Mouse (Mus musculus): ENCODE results near the gene Ets2. TPM values are rescaled to one million over a fixed set of nuclear protein-coding genes. Genes with fewer than 3 reads are reported as not detected.

Ets2 gene
- polyA plus RNA-seq, 1 experiment from 2014 or later = 15.8 TPM

DNA sequence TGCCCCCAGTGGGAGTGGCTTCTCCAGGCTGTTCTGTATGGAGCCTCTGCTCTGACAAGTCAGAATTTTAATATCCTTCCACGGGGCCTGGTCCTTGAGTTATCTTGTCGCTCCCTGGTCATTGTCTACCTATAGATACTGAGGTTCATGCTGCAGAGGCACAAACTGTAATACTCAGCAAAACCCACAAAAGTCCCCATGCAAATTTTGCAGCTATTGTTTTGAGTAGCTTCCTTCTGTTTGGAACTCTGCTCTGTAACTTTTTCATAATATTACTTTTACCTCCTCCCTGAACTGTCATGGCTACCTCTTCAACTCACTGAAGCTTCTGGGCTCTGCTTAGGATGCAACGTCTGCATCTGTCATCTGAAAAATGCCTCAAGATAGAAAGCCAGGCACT, 43.8 kb downstream of the Ets2 start:
- WGBS (ENCODE audit: insufficient replicate concordance) = 51% methylated on average over 3 of the region's 3 CpGs
- no peak for ATAC-seq (ENCODE audit: low read depth)
- Histone ChIP-seq H3K27ac (ENCODE audit: low read length) (no peak overlapping the region), H3K36me3 (ENCODE audit: control insufficient read depth, insufficient read depth) (no peaks in the 10 kb centered on the region), H3K4me2 (ENCODE audit: low read depth, low read length) (no peak overlapping the region), H3K27me3 (ENCODE audit: control insufficient read depth, insufficient read depth, low read depth, low read length) (no peaks in the 10 kb centered on the region), H3K4me3 (ENCODE audit: low read depth, low read length) (no peak overlapping the region), H3K9ac (ENCODE audit: low read depth, low read length) (no peak overlapping the region), H3K4me1 (ENCODE audit: control insufficient read depth, low read depth, low read length) (peaks cover 6% of the 10 kb centered on the region; the same call in 1 of the 2 replicates), H3K9me3 (replicated peaks; ENCODE audit: control insufficient read depth, low read length) (no peaks in the 10 kb centered on the region)

GRCm38 (mm10) chr16:95746565-95746964, 44.7 kb downstream of the Ets2 start:
- ATAC-seq (ENCODE audit: low read depth) = no peak
- Histone ChIP-seq H3K9me3 (replicated peaks; ENCODE audit: control insufficient read depth, low read length) (no peaks in the 10 kb centered on the region), H3K4me3 (ENCODE audit: low read depth, low read length) (no peak overlapping the region), H3K4me2 (ENCODE audit: low read depth, low read length) (no peak overlapping the region), H3K4me1 (ENCODE audit: control insufficient read depth, low read depth, low read length) (peaks cover 6% of the 10 kb centered on the region; the same call in 1 of the 2 replicates), H3K9ac (ENCODE audit: low read depth, low read length) (no peak overlapping the region), H3K36me3 (ENCODE audit: control insufficient read depth, insufficient read depth) (no peaks in the 10 kb centered on the region), H3K27ac (ENCODE audit: low read length) (no peak overlapping the region), H3K27me3 (ENCODE audit: control insufficient read depth, insufficient read depth, low read depth, low read length) (no peaks in the 10 kb centered on the region)
- 54% methylated on average over 2 of the region's 2 CpGs for WGBS (ENCODE audit: insufficient replicate concordance)

- Histone ChIP-seq H3K27ac (ENCODE audit: low read length) (no peak overlapping the region), H3K27me3 (ENCODE audit: control insufficient read depth, insufficient read depth, low read depth, low read length) (no peaks in the 10 kb centered on the region), H3K4me2 (ENCODE audit: low read depth, low read length) (no peak overlapping the region), H3K4me1 (ENCODE audit: control insufficient read depth, low read depth, low read length) (peaks cover 6% of the 10 kb centered on the region; the same call in 1 of the 2 replicates), H3K36me3 (ENCODE audit: control insufficient read depth, insufficient read depth) (no peaks in the 10 kb centered on the region), H3K9me3 (replicated peaks; ENCODE audit: control insufficient read depth, low read length) (no peaks in the 10 kb centered on the region), H3K4me3 (ENCODE audit: low read depth, low read length) (no peak overlapping the region), H3K9ac (ENCODE audit: low read depth, low read length) (no peak overlapping the region)
- 52% methylated on average over 12 of the region's 12 CpGs for WGBS (ENCODE audit: insufficient replicate concordance)
- ATAC-seq (ENCODE audit: low read depth) = no peak
These were observed 47.6 kb downstream of the Ets2 start for GRCm38 (mm10) chr16:95749291-95750103.

DNA sequence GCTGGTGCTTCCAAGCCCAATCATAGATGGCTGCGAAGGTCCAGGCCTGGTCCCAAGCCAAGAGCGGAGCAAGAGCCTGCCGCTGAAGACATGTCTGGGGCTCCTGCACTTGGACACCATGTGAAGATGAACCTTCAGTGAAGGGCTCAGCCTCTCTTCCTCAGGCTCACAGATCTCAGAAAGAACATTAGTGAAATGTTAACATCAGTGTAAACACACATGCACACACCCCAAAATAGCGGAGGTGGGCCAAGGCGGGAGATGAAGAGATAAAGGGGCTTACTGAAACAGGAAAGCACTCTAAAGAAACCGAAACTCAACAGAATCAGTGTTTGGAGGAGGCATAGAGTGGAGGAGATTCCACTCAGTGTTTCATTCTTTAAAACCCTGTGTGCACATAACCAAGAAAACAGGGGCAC, 48.3 kb downstream of the Ets2 start:
- ATAC-seq (ENCODE audit: low read depth) = peak; percentile 41; the same call in 1 of the 2 replicates
- Histone ChIP-seq H3K9me3 (replicated peaks; ENCODE audit: control insufficient read depth, low read length) (no peaks in the 10 kb centered on the region), H3K9ac (ENCODE audit: low read depth, low read length) (no peak overlapping the region), H3K4me2 (ENCODE audit: low read depth, low read length) (no peak overlapping the region), H3K36me3 (ENCODE audit: control insufficient read depth, insufficient read depth) (no peaks in the 10 kb centered on the region), H3K4me1 (ENCODE audit: control insufficient read depth, low read depth, low read length) (peaks cover 6% of the 10 kb centered on the region; the same call in 1 of the 2 replicates), H3K27ac (ENCODE audit: low read length) (no peak overlapping the region), H3K4me3 (ENCODE audit: low read depth, low read length) (no peak overlapping the region), H3K27me3 (ENCODE audit: control insufficient read depth, insufficient read depth, low read depth, low read length) (no peaks in the 10 kb centered on the region)
- WGBS (ENCODE audit: insufficient replicate concordance) = 47% methylated on average over 6 of the region's 6 CpGs

GRCm38 (mm10) chr16:95752502-95752901, 50.6 kb downstream of the Ets2 start:
- Histone ChIP-seq H3K9me3 (replicated peaks; ENCODE audit: control insufficient read depth, low read length) (no peaks in the 10 kb centered on the region), H3K27me3 (ENCODE audit: control insufficient read depth, insufficient read depth, low read depth, low read length) (no peaks in the 10 kb centered on the region), H3K4me2 (ENCODE audit: low read depth, low read length) (no peak overlapping the region), H3K4me3 (ENCODE audit: low read depth, low read length) (no peak overlapping the region), H3K4me1 (ENCODE audit: control insufficient read depth, low read depth, low read length) (peaks cover 6% of the 10 kb centered on the region; the same call in 1 of the 2 replicates), H3K27ac (ENCODE audit: low read length) (no peak overlapping the region), H3K9ac (ENCODE audit: low read depth, low read length) (no peak overlapping the region), H3K36me3 (ENCODE audit: control insufficient read depth, insufficient read depth) (no peaks in the 10 kb centered on the region)
- ATAC-seq (ENCODE audit: low read depth) = no peak
- 62% methylated on average over 9 of the region's 9 CpGs for WGBS (ENCODE audit: insufficient replicate concordance)

DNA sequence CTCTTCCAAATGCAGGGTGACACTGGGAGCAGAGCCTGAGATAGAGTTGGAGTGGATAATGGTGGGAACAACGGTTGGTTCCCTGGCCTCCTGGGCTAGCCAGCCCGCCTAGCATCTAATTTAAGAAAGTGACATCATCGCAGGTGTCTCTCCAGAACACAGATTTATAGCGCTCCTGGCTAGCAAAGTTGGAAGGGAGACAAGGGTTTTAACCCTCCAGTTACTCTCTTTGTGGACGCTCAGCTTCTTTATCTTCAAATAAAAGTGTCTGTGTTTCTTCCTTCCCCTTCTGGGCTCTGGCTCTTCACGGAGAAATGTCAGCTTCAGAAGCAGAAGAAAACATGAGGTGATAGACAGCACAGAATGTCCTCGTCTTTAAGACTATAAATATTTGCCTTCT, 51.4 kb downstream of the Ets2 start:
- Histone ChIP-seq H3K27ac (ENCODE audit: low read length) (no peak overlapping the region), H3K4me2 (ENCODE audit: low read depth, low read length) (no peak overlapping the region), H3K4me1 (ENCODE audit: control insufficient read depth, low read depth, low read length) (peaks cover 6% of the 10 kb centered on the region; the same call in 1 of the 2 replicates), H3K9me3 (replicated peaks; ENCODE audit: control insufficient read depth, low read length) (no peaks in the 10 kb centered on the region), H3K27me3 (ENCODE audit: control insufficient read depth, insufficient read depth, low read depth, low read length) (no peaks in the 10 kb centered on the region), H3K9ac (ENCODE audit: low read depth, low read length) (no peak overlapping the region), H3K36me3 (ENCODE audit: control insufficient read depth, insufficient read depth) (no peaks in the 10 kb centered on the region), H3K4me3 (ENCODE audit: low read depth, low read length) (no peak overlapping the region)
- ATAC-seq (ENCODE audit: low read depth) = no peak
- 14% methylated on average over 7 of the region's 7 CpGs for WGBS (ENCODE audit: insufficient replicate concordance)

DNA sequence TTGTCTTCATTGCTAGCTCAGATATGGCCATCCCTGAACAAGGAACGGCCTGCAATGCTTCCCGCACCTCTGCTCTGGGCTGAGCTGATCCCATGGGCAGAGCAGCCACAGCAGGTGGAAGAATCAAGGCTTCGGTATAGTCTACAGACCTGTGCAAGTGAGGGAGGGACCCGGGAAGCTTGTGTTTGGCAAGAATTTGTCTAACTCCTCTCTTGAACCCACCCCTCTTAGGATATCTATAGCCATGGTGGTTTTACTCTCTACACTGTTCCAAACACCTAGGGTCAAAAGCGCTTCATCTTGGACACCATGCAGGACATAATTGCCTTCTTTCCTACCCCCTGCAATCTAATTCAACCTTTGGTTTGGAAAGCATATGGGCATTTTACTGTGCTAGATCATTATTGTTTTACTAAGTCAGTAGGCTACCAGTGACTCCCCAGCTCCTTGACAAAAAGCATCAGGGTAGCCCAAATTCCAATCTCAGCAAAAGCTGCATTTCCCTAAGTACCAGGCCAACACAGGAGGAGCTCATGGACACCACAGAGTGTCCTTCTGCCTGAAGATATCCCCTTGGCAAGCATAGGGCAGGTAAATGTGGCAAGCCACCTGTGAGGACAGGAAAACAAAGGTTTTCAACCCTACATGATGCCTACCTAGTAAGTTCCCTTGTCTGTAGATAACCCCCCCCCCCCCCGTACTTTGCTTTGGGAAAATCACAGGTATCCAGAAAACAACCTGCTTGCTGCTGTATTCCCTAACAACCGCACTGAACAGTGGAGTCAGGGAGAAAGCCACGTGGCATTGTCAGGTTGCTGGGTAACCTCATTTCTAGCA, 57.5 kb downstream of the Ets2 start:
- no peaks in the 10 kb centered on the region for H3K27me3 ChIP-seq (ENCODE audit: control insufficient read depth, insufficient read depth, low read depth, low read length)
- ATAC-seq (ENCODE audit: low read depth) = no peak
- no peaks in the 10 kb centered on the region for H3K9me3 ChIP-seq (replicated peaks; ENCODE audit: control insufficient read depth, low read length)
- H3K4me3 ChIP-seq (ENCODE audit: low read depth, low read length) = no peak overlapping the region
- WGBS (ENCODE audit: insufficient replicate concordance) = 62% methylated on average over 8 of the region's 8 CpGs
- H3K9ac ChIP-seq (ENCODE audit: low read depth, low read length) = no peak overlapping the region
- no peaks in the 10 kb centered on the region for H3K4me1 ChIP-seq (ENCODE audit: control insufficient read depth, low read depth, low read length)
- no peak overlapping the region for H3K27ac ChIP-seq (ENCODE audit: low read length)
- H3K36me3 ChIP-seq (ENCODE audit: control insufficient read depth, insufficient read depth) = no peaks in the 10 kb centered on the region
- H3K4me2 ChIP-seq (ENCODE audit: low read depth, low read length) = no peak overlapping the region

- no peak overlapping the region for H3K9ac ChIP-seq (ENCODE audit: low read depth, low read length)
- no peak for ATAC-seq (ENCODE audit: low read depth)
- H3K4me2 ChIP-seq (ENCODE audit: low read depth, low read length) = no peak overlapping the region
- H3K27ac ChIP-seq (ENCODE audit: low read length) = no peak overlapping the region
- no peaks in the 10 kb centered on the region for H3K4me1 ChIP-seq (ENCODE audit: control insufficient read depth, low read depth, low read length)
- WGBS (ENCODE audit: insufficient replicate concordance) = 56% methylated on average over 6 of the region's 6 CpGs
- H3K4me3 ChIP-seq (ENCODE audit: low read depth, low read length) = no peak overlapping the region
- no peaks in the 10 kb centered on the region for H3K9me3 ChIP-seq (replicated peaks; ENCODE audit: control insufficient read depth, low read length)
- H3K27me3 ChIP-seq (ENCODE audit: control insufficient read depth, insufficient read depth, low read depth, low read length) = no peaks in the 10 kb centered on the region
- no peaks in the 10 kb centered on the region for H3K36me3 ChIP-seq (ENCODE audit: control insufficient read depth, insufficient read depth)
These were observed 58.1 kb downstream of the Ets2 start for GRCm38 (mm10) chr16:95759988-95760391.

- WGBS (ENCODE audit: insufficient replicate concordance) = 58% methylated on average over 6 of the region's 6 CpGs
- Histone ChIP-seq H3K4me1 (ENCODE audit: control insufficient read depth, low read depth, low read length) (no peaks in the 10 kb centered on the region), H3K9ac (ENCODE audit: low read depth, low read length) (no peak overlapping the region), H3K27ac (ENCODE audit: low read length) (no peak overlapping the region), H3K4me3 (ENCODE audit: low read depth, low read length) (no peak overlapping the region), H3K9me3 (replicated peaks; ENCODE audit: control insufficient read depth, low read length) (no peaks in the 10 kb centered on the region), H3K36me3 (ENCODE audit: control insufficient read depth, insufficient read depth) (no peaks in the 10 kb centered on the region), H3K27me3 (ENCODE audit: control insufficient read depth, insufficient read depth, low read depth, low read length) (no peaks in the 10 kb centered on the region), H3K4me2 (ENCODE audit: low read depth, low read length) (no peak overlapping the region)
- ATAC-seq (ENCODE audit: low read depth) = no peak
These were observed 59.9 kb downstream of the Ets2 start for GRCm38 (mm10) chr16:95761742-95762141.

Measured in liver, embryonic 16.5 days (tissue).